Comparison of ENCODE assay signal across 8 mouse cellular contexts in the genomic region with DNA sequence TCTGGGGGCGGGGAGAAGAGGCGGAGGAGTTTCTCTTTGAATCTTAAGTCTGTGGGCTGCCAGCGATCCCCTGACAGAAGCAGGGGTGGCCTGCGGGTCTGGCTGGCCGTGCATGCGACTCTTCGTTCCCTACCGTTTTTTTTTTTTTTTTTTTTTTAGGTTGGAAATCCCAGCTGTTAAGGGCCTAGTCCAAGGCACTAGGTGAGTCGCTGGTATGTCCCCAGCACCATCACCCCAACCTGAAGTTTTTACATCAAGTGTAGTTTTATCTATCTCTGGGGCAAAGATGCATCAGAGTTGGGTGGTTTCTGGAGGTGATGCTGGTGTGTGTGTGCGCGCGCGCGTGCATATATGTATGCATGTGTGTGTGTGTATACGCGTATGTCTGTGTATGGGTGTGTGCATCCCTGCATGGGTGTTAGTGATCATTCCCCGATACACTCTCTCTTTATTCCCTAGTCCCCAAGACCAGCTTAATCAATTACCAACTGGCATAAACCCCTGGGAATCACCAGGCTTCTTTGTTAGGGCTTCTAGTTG. TPM values are rescaled to one million over a fixed set of nuclear protein-coding genes. Genes with fewer than 3 reads are reported as not detected.
A peak's percentile ranks its signal among the peaks of the same experiment; 100 is the strongest.
DNase-seq lines count a peak whose midpoint lies in the region; ATAC-seq lines count a peak whose summit lies in the region.

No protein-coding gene starts in this region.

- no peaks in the 10 kb centered on the region for H3K36me3 ChIP-seq in lung, embryonic 15.5 days
- no peaks in the 10 kb centered on the region for H3K36me3 ChIP-seq in embryonic facial prominence, embryonic 15.5 days
- H3K36me3 ChIP-seq in limb, embryonic 11.5 days (ENCODE audit: control insufficient read depth, insufficient read depth, low read length), result no peaks in the 10 kb centered on the region
- no peaks in the 10 kb centered on the region for H3K36me3 ChIP-seq in neural tube, embryonic 14.5 days (ENCODE audit: control insufficient read depth, insufficient read depth, low read length)

- no peak for DNase-seq in lung, adult 18-20 months
- no peak for DNase-seq in limb, embryonic 11.5 days (ENCODE audit: low spot score)
- no peak for DNase-seq in embryo, embryonic 10.5 days (ENCODE audit: low spot score)
- DNase-seq in cerebellum, postnatal 36 days, result no peak
- no peak for DNase-seq in kidney, adult 11 months

- peaks cover 60% of the 10 kb centered on the region for H3K27me3 ChIP-seq in lung, embryonic 15.5 days
- H3K27me3 ChIP-seq in embryonic facial prominence, embryonic 15.5 days, result peaks cover 43% of the 10 kb centered on the region
- H3K27me3 ChIP-seq in limb, embryonic 11.5 days (ENCODE audit: control insufficient read depth, insufficient read depth, low read length), result peaks cover 60% of the 10 kb centered on the region
- H3K27me3 ChIP-seq in neural tube, embryonic 14.5 days (ENCODE audit: control insufficient read depth, insufficient read depth, low read length), result peaks cover 43% of the 10 kb centered on the region

- H3K9me3 ChIP-seq in lung, embryonic 15.5 days, result no peaks in the 10 kb centered on the region
- no peaks in the 10 kb centered on the region for H3K9me3 ChIP-seq in embryonic facial prominence, embryonic 15.5 days (replicated peaks)
- no peaks in the 10 kb centered on the region for H3K9me3 ChIP-seq in limb, embryonic 11.5 days (ENCODE audit: control insufficient read depth, low read length)
- H3K9me3 ChIP-seq in neural tube, embryonic 14.5 days (ENCODE audit: control insufficient read depth, low read length), result no peaks in the 10 kb centered on the region

- peak overlapping the region; percentile 39; the same call in 1 of the 2 replicates for H3K9ac ChIP-seq in lung, embryonic 15.5 days
- H3K9ac ChIP-seq in embryonic facial prominence, embryonic 15.5 days, result 0 out of 2 replicates have a peak overlapping the region, but pooled peaks have one; percentile 37
- no peak overlapping the region for H3K9ac ChIP-seq in limb, embryonic 11.5 days (ENCODE audit: low read length)
- H3K9ac ChIP-seq in neural tube, embryonic 14.5 days (replicated peaks; ENCODE audit: low read depth, low read length), result no peak overlapping the region; the same call in 1 of the 2 replicates

- H3K4me1 ChIP-seq in lung, embryonic 15.5 days, result peaks cover 63% of the 10 kb centered on the region
- H3K4me1 ChIP-seq in embryonic facial prominence, embryonic 15.5 days, result peaks cover 66% of the 10 kb centered on the region
- H3K4me1 ChIP-seq in limb, embryonic 11.5 days (ENCODE audit: control insufficient read depth, insufficient read depth, low read length), result peaks cover 28% of the 10 kb centered on the region
- peaks cover 20% of the 10 kb centered on the region for H3K4me1 ChIP-seq in neural tube, embryonic 14.5 days (ENCODE audit: control insufficient read depth, insufficient read depth, low read length)

- peak overlapping the region; percentile 45; the same call in 1 of the 2 replicates for H3K27ac ChIP-seq in lung, embryonic 15.5 days
- peak overlapping the region; percentile 99 for H3K27ac ChIP-seq in embryonic facial prominence, embryonic 15.5 days (replicated peaks)
- H3K27ac ChIP-seq in limb, embryonic 11.5 days (replicated peaks; ENCODE audit: low read depth, low read length), result no peak overlapping the region
- no peak overlapping the region for H3K27ac ChIP-seq in neural tube, embryonic 14.5 days (ENCODE audit: low read depth, low read length)

- WGBS in lung, embryonic 15.5 days, result 10% methylated on average over 17 of the region's 17 CpGs
- WGBS in embryonic facial prominence, embryonic 15.5 days, result 10% methylated on average over 17 of the region's 17 CpGs
- 8% methylated on average over 17 of the region's 17 CpGs for WGBS in limb, embryonic 11.5 days
- 4% methylated on average over 17 of the region's 17 CpGs for WGBS in neural tube, embryonic 14.5 days

- ATAC-seq in lung, embryonic 15.5 days (ENCODE audit: borderline replicate concordance, extremely low read depth, low FRiP score, low TSS enrichment), result no peak
- ATAC-seq in embryonic facial prominence, embryonic 15.5 days (ENCODE audit: insufficient number of reproducible peaks, low FRiP score, low TSS enrichment, low read depth), result no peak
- no peak for ATAC-seq in limb, embryonic 11.5 days (ENCODE audit: insufficient number of reproducible peaks, low FRiP score, low TSS enrichment, low read depth)
- ATAC-seq in neural tube, embryonic 14.5 days (ENCODE audit: low read depth), result no peak

- peak overlapping the region; percentile 61 for H3K4me3 ChIP-seq in lung, embryonic 15.5 days
- peak overlapping the region; percentile 78 for H3K4me3 ChIP-seq in embryonic facial prominence, embryonic 15.5 days (replicated peaks)
- peak overlapping the region; percentile 55 for H3K4me3 ChIP-seq in limb, embryonic 11.5 days (ENCODE audit: low read depth, low read length)
- peak overlapping the region; percentile 26 for H3K4me3 ChIP-seq in neural tube, embryonic 14.5 days (ENCODE audit: low read depth, low read length)

- peak overlapping the region; percentile 96 for H3K4me2 ChIP-seq in lung, embryonic 15.5 days
- peak overlapping the region; percentile 92 for H3K4me2 ChIP-seq in embryonic facial prominence, embryonic 15.5 days (replicated peaks)
- peak overlapping the region; percentile 76; the same call in 1 of the 2 replicates for H3K4me2 ChIP-seq in limb, embryonic 11.5 days (ENCODE audit: low read depth, severe bottlenecking)
- peak overlapping the region; percentile 99 for H3K4me2 ChIP-seq in neural tube, embryonic 14.5 days (ENCODE audit: low read depth, low read length)

RNA-seq across cellular contexts. Expression of a gene that starts 1.1 kb away (rescaled TPM):
- polyA plus RNA-seq in lung, embryonic 15.5 days (2015; fragmentation: Nextera tagmentation; extraction: Ambion mirVana), result 4.9 and 6.4 TPM in 2 replicates
- 58.2 and 59.1 TPM in 2 replicates for polyA plus RNA-seq in embryonic facial prominence, embryonic 15.5 days (2015; fragmentation: Nextera tagmentation; extraction: Ambion mirVana)
- 1.4 and 2.2 TPM in 2 replicates for polyA plus RNA-seq in limb, embryonic 11.5 days (2014; fragmentation: Nextera tagmentation; extraction: Ambion mirVana)
- polyA plus RNA-seq in neural tube, embryonic 14.5 days (2014; fragmentation: Nextera tagmentation; extraction: Ambion mirVana), result 1.2 and 2.1 TPM in 2 replicates

RNA-seq across cellular contexts. Expression of a gene that starts 28.8 kb away (rescaled TPM):
- polyA plus RNA-seq in lung, embryonic 15.5 days (2015; fragmentation: Nextera tagmentation; extraction: Ambion mirVana), result 20.5 and 21.7 TPM in 2 replicates
- 37.4 and 41.3 TPM in 2 replicates for polyA plus RNA-seq in embryonic facial prominence, embryonic 15.5 days (2015; fragmentation: Nextera tagmentation; extraction: Ambion mirVana)
- 11.9 and 12.4 TPM in 2 replicates for polyA plus RNA-seq in limb, embryonic 11.5 days (2014; fragmentation: Nextera tagmentation; extraction: Ambion mirVana)
- polyA plus RNA-seq in neural tube, embryonic 14.5 days (2014; fragmentation: Nextera tagmentation; extraction: Ambion mirVana), result 73.7 and 79.6 TPM in 2 replicates

RNA-seq across cellular contexts. Expression of a gene that starts 30.6 kb away (rescaled TPM):
- 0.30 and 0.34 TPM in 2 replicates for polyA plus RNA-seq in lung, embryonic 15.5 days (2015; fragmentation: Nextera tagmentation; extraction: Ambion mirVana)
- polyA plus RNA-seq in embryonic facial prominence, embryonic 15.5 days (2015; fragmentation: Nextera tagmentation; extraction: Ambion mirVana), result 0.68 and 0.75 TPM in 2 replicates
- 0.14 and 0.21 TPM in 2 replicates for polyA plus RNA-seq in limb, embryonic 11.5 days (2014; fragmentation: Nextera tagmentation; extraction: Ambion mirVana)
- polyA plus RNA-seq in neural tube, embryonic 14.5 days (2014; fragmentation: Nextera tagmentation; extraction: Ambion mirVana), result 2.3 and 2.5 TPM in 2 replicates

Comparison
In these comparisons a context has a peak if more than half of its experiments do, and no peak if none do; other contexts are left out.
1. H3K27ac ChIP-seq: peak in lung, embryonic 15.5 days (single experiment) and embryonic facial prominence, embryonic 15.5 days (single experiment); none in limb, embryonic 11.5 days (single experiment) and neural tube, embryonic 14.5 days (single experiment).
2. H3K4me3 ChIP-seq: peak in every context shown above with its lines; median percentile 78 in embryonic facial prominence, embryonic 15.5 days; 61 in lung, embryonic 15.5 days; 55 in limb, embryonic 11.5 days; 26 in neural tube, embryonic 14.5 days.
3. H3K9ac ChIP-seq: peak in lung, embryonic 15.5 days (single experiment) and embryonic facial prominence, embryonic 15.5 days (single experiment); none in limb, embryonic 11.5 days (single experiment) and neural tube, embryonic 14.5 days (single experiment).
4. Peak in every context shown above with its lines, with median percentiles within 50 percentile points of each other: H3K4me2 ChIP-seq.